Mouse (Mus musculus): ENCODE results near the gene Osbpl9. TPM values are rescaled to one million over a fixed set of nuclear protein-coding genes. Genes with fewer than 3 reads are reported as not detected.

Osbpl9 gene
- polyA plus RNA-seq, 2 experiments from 2014 or later = 76.5 to 80.8 TPM

- ATAC-seq = peak; percentile 67
These were observed 99.5 kb downstream of the Osbpl9 start for GRCm38 (mm10) chr4:109102574-109102973.

GRCm38 (mm10) chr4:109098861-109099260, 103.2 kb downstream of the Osbpl9 start:
- no peak for ATAC-seq

- no peak for ATAC-seq
These were observed 107.8 kb downstream of the Osbpl9 start for GRCm38 (mm10) chr4:109094269-109094668.

- no peak for ATAC-seq
These were observed 109.7 kb downstream of the Osbpl9 start for GRCm38 (mm10) chr4:109092344-109092743.

- ATAC-seq = no peak
These were observed 110.8 kb downstream of the Osbpl9 start for GRCm38 (mm10) chr4:109091241-109091777.

GRCm38 (mm10) chr4:109089999-109090398, 112.1 kb downstream of the Osbpl9 start:
- ATAC-seq = no peak

GRCm38 (mm10) chr4:109089171-109089570, 112.9 kb downstream of the Osbpl9 start:
- ATAC-seq = no peak

GRCm38 (mm10) chr4:109080118-109080517, 122.0 kb downstream of the Osbpl9 start:
- ATAC-seq = peak; percentile 21

GRCm38 (mm10) chr4:109079676-109080075, 122.4 kb downstream of the Osbpl9 start:
- peak; percentile 89 for ATAC-seq

GRCm38 (mm10) chr4:109078941-109079340, 123.1 kb downstream of the Osbpl9 start:
- ATAC-seq = no peak

GRCm38 (mm10) chr4:109073296-109073695, 128.8 kb downstream of the Osbpl9 start:
- no peak for ATAC-seq

GRCm38 (mm10) chr4:109072891-109073290, 129.2 kb downstream of the Osbpl9 start:
- no peak for ATAC-seq

- ATAC-seq = no peak
These were observed 136.4 kb downstream of the Osbpl9 start for GRCm38 (mm10) chr4:109065714-109066113.

- ATAC-seq = no peak
These were observed 137.1 kb downstream of the Osbpl9 start for GRCm38 (mm10) chr4:109064941-109065340.

GRCm38 (mm10) chr4:109059255-109059821, 142.7 kb downstream of the Osbpl9 start:
- ATAC-seq = no peak

GRCm38 (mm10) chr4:109057640-109058039, 144.4 kb downstream of the Osbpl9 start:
- ATAC-seq = no peak

- no peak for ATAC-seq
These were observed 145.7 kb downstream of the Osbpl9 start for GRCm38 (mm10) chr4:109056351-109056750.

- no peak for ATAC-seq
These were observed 148.1 kb downstream of the Osbpl9 start for GRCm38 (mm10) chr4:109054003-109054402.

GRCm38 (mm10) chr4:109052282-109052681, 149.8 kb downstream of the Osbpl9 start:
- no peak for ATAC-seq

- ATAC-seq = no peak
These were observed 153.8 kb downstream of the Osbpl9 start for GRCm38 (mm10) chr4:109048258-109048657.

- no peak for ATAC-seq
These were observed 158.3 kb downstream of the Osbpl9 start for GRCm38 (mm10) chr4:109043756-109044155.

GRCm38 (mm10) chr4:109043294-109043693, 158.8 kb downstream of the Osbpl9 start:
- ATAC-seq = no peak

GRCm38 (mm10) chr4:109042739-109043138, 159.3 kb downstream of the Osbpl9 start:
- no peak for ATAC-seq

- peak; percentile 46 for ATAC-seq
These were observed 165.7 kb downstream of the Osbpl9 start for GRCm38 (mm10) chr4:109036327-109036726.

- no peak for ATAC-seq
These were observed 171.8 kb downstream of the Osbpl9 start for GRCm38 (mm10) chr4:109030266-109030665.
